Mouse (Mus musculus) ES-Bruce4 (cell line): ENCODE data around the gene Slc6a18.

Source experiments
- CTCF ChIP-seq: IDR thresholded peaks from one replicate; pipeline ENCODE4 v1.8.1; 2011; ENCODE audit warnings: low read depth, low read length
- POLR2A ChIP-seq: IDR thresholded peaks from one replicate; pipeline ENCODE4 v1.8.1; 2011; ENCODE audit warnings: low read length; ENCODE audit not compliant: insufficient read depth

DNA sequence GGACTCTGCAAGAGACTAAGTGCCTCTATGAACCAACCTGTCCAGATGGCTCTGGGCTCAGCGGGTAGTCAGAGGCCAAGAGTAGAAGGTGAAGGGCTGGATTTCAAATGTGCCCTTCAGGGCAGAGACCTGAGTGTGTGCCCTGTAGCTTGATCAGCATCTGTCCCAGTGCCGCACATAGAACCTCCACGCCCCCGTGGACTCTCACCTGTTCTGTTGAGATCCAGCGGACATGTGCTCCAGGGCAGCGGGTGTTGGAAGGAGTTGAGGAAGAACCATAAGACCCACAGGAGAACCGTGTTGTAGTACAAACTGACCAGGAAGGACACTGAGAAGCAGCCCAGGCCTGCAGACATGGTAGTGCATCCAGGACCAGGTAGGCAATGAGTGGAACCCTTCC is 2.7 kb downstream of the Slc6a18 start:
- TF ChIP-seq CTCF = no peak
- TF ChIP-seq POLR2A = no peak
